Mouse (Mus musculus): ENCODE results near the gene Lgals4. TPM values are rescaled to one million over a fixed set of nuclear protein-coding genes. Genes with fewer than 3 reads are reported as not detected.
A peak's percentile ranks its signal among the peaks of the same experiment; 100 is the strongest.
"Not testable (repeated sequence)": the region's sequence is repeated elsewhere in the genome, so short reads cannot be mapped to it uniquely, and the experiment has no call there.

Gene Lgals4
- polyA plus RNA-seq, 1 experiment from 2014 or later, result 6.2 TPM

GRCm38 (mm10) chr7:28879606-28880005, 46.0 kb downstream of the Lgals4 start:
- Histone ChIP-seq H3K4me2 (no peak overlapping the region), H3K36me3 (no peaks in the 10 kb centered on the region), H3K27ac (replicated peaks) (no peak overlapping the region), H3K4me3 (no peak overlapping the region), H3K4me1 (replicated peaks) (0 out of 2 replicates have a peak, but pooled peaks cover 3% of the 10 kb centered on the region), H3K9me3 (no peaks in the 10 kb centered on the region), H3K9ac (no peak overlapping the region), H3K27me3 (no peaks in the 10 kb centered on the region)
- ATAC-seq (ENCODE audit: low read depth), result no peak
- WGBS, result 71% methylated on average over 7 of the region's 7 CpGs

DNA sequence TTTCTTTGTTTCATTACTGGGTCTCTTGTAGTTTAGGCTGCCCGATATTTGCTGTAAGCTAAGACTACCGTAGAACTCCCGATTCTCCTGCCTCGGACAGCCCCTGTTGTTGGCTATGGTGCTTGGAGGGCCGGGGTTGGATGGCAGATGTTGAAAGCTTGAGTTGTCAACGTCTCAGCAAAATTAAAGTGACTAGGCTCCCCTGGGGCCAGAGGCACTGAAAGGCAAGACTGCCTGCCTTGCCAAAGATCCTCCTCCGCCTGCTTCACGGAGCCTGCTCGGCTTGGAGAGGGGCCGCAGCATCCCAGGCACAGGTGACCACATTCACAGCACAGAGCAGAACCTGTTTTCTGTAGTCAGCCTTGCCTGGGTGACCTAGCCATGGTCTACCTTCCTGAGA, 46.9 kb downstream of the Lgals4 start:
- WGBS, result 74% methylated on average over 10 of the region's 10 CpGs
- ATAC-seq (ENCODE audit: low read depth), result no peak
- no peak overlapping the region for H3K9ac ChIP-seq
- H3K27me3 ChIP-seq, result no peaks in the 10 kb centered on the region
- no peak overlapping the region for H3K4me2 ChIP-seq
- H3K36me3 ChIP-seq, result no peaks in the 10 kb centered on the region
- H3K4me1 ChIP-seq (replicated peaks), result 0 out of 2 replicates have a peak, but pooled peaks cover 3% of the 10 kb centered on the region
- H3K9me3 ChIP-seq, result no peaks in the 10 kb centered on the region
- no peak overlapping the region for H3K27ac ChIP-seq (replicated peaks)
- no peak overlapping the region for H3K4me3 ChIP-seq

- H3K4me1 ChIP-seq (replicated peaks), result 0 out of 2 replicates have a peak, but pooled peaks cover 3% of the 10 kb centered on the region
- no peak within 1 kb of the TSS for H3K4me2 ChIP-seq
- H3K27ac ChIP-seq (replicated peaks), result no peak within 1 kb of the TSS
- H3K4me3 ChIP-seq, result no peak within 1 kb of the TSS
- no peaks in the 10 kb centered on the region for H3K27me3 ChIP-seq
- no peak within 1 kb of the TSS for H3K9ac ChIP-seq
- ATAC-seq (ENCODE audit: low read depth), result no peak
- WGBS, result 32% methylated on average over 13 of the region's 13 CpGs
- H3K9me3 ChIP-seq, result no peaks in the 10 kb centered on the region
- H3K36me3 ChIP-seq, result no peaks in the 10 kb centered on the region
These were observed 47.5 kb downstream of the Lgals4 start, which contains the start of gene Capn12 for GRCm38 (mm10) chr7:28881199-28881598. Capn12 (plus strand) TSS chr7:28881422.

- H3K27ac ChIP-seq (replicated peaks), result no peak overlapping the region
- no peaks in the 10 kb centered on the region for H3K36me3 ChIP-seq
- H3K4me2 ChIP-seq, result no peak overlapping the region
- no peaks in the 10 kb centered on the region for H3K9me3 ChIP-seq
- H3K27me3 ChIP-seq, result peaks cover 17% of the 10 kb centered on the region
- H3K4me1 ChIP-seq (replicated peaks), result 0 out of 2 replicates have a peak, but pooled peaks cover 3% of the 10 kb centered on the region
- no peak overlapping the region for H3K9ac ChIP-seq
- ATAC-seq (ENCODE audit: low read depth), result no peak
- no peak overlapping the region for H3K4me3 ChIP-seq
- WGBS, result 77% methylated on average over 11 of the region's 11 CpGs
These were observed 49.4 kb downstream of the Lgals4 start for GRCm38 (mm10) chr7:28883039-28883438.

DNA sequence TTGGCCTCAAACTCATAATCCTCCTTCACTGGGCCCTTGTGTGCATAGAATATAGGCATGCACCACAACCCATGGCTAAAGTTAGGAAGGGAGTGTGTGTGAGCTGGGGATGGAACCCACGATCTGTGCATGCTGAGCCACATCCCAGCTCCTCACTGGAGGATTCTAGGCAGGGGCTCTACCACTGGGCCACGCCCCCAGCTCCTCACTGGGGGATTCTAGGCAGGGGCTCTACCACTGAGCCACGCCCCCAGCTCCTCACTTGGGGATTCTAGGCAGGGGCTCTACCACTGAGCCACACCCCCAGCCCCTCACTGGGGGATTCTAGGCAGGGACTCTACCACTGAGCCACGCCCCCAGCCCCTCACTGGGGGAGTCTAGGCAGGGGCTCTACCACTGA, 50.0 kb downstream of the Lgals4 start:
- WGBS, result 89% methylated on average over 4 of the region's 4 CpGs
- H3K9me3 ChIP-seq; H3K36me3 ChIP-seq; ATAC-seq (ENCODE audit: low read depth); H3K27ac ChIP-seq (replicated peaks); H3K4me3 ChIP-seq; H3K4me2 ChIP-seq; H3K4me1 ChIP-seq (replicated peaks); H3K9ac ChIP-seq: not testable (repeated sequence)
- H3K27me3 ChIP-seq, result peaks cover 24% of the 10 kb centered on the region

DNA sequence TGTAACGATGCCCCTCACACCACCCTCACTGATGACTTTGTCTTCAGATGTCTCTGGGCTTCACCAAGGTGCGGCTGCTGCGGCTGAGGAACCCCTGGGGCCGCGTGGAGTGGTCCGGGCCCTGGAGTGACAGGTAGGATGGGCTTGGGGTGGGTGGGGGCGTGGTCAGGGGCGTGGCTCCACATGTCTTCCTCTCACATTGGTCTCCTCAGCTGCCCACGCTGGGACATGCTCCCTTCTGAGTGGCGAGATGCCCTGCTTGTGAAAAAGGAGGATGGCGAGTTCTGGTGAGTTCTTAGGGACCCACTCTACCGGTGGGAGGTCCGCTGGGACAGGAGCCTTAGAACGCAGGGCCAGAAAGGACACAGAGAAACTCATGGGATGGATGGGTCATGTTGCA, 52.8 kb downstream of the Lgals4 start:
- ATAC-seq (ENCODE audit: low read depth), result no peak
- no peak overlapping the region for H3K27ac ChIP-seq (replicated peaks)
- 32% methylated on average over 14 of the region's 14 CpGs for WGBS

GRCm38 (mm10) chr7:28888701-28889161, 55.1 kb downstream of the Lgals4 start:
- Histone ChIP-seq H3K27ac (replicated peaks) (no peak overlapping the region), H3K4me1 (replicated peaks) (peaks cover 9% of the 10 kb centered on the region), H3K27me3 (peaks cover 49% of the 10 kb centered on the region), H3K9ac (peak overlapping the region; percentile 60), H3K36me3 (peaks cover 31% of the 10 kb centered on the region), H3K9me3 (no peaks in the 10 kb centered on the region), H3K4me3 (peak overlapping the region; percentile 33), H3K4me2 (peak overlapping the region; percentile 55)
- 0 out of 2 replicates have a peak, but pooled peaks have one; percentile 45 for ATAC-seq (ENCODE audit: low read depth)
- WGBS, result 3% methylated on average over 27 of the region's 27 CpGs

More for the DNA sequence above, 52.8 kb downstream of the Lgals4 start:
- Histone ChIP-seq H3K9me3 (no peaks in the 10 kb centered on the region), H3K4me1 (replicated peaks) (peaks cover 10% of the 10 kb centered on the region), H3K36me3 (peaks cover 10% of the 10 kb centered on the region), H3K27me3 (peaks cover 49% of the 10 kb centered on the region), H3K4me2 (no peak overlapping the region), H3K9ac (no peak overlapping the region), H3K4me3 (no peak overlapping the region)

Other genes starting within 250 kb of the Lgals4 start
- 25.6 and 26.9 TPM in 2 replicates for gene Samd4b, start 235.7 kb upstream of the Lgals4 start, polyA plus RNA-seq (2015; fragmentation: Nextera tagmentation; extraction: Ambion mirVana)
- 20.1 and 20.2 TPM in 2 replicates for gene Pak4, start 235.7 kb upstream of the Lgals4 start, polyA plus RNA-seq (2015; fragmentation: Nextera tagmentation; extraction: Ambion mirVana)
- not detected in 2 replicates for gene Acp7, start 202.5 kb upstream of the Lgals4 start, polyA plus RNA-seq (2015; fragmentation: Nextera tagmentation; extraction: Ambion mirVana)
- 4.8 and 6.5 TPM in 2 replicates for gene Fbxo27, start 141.0 kb upstream of the Lgals4 start, polyA plus RNA-seq (2015; fragmentation: Nextera tagmentation; extraction: Ambion mirVana)
- 6.3 and 7.1 TPM in 2 replicates for gene Fbxo17, start 117.0 kb upstream of the Lgals4 start, polyA plus RNA-seq (2015; fragmentation: Nextera tagmentation; extraction: Ambion mirVana)
- 115 and 122 TPM in 2 replicates for gene Mrps12, start 92.0 kb upstream of the Lgals4 start, polyA plus RNA-seq (2015; fragmentation: Nextera tagmentation; extraction: Ambion mirVana)
- gene Sars2, start 91.9 kb upstream of the Lgals4 start, polyA plus RNA-seq (2015; fragmentation: Nextera tagmentation; extraction: Ambion mirVana), result 23.0 and 24.6 TPM in 2 replicates
- 7.3 and 8.7 TPM in 2 replicates for gene Ccer2, start 77.7 kb upstream of the Lgals4 start, polyA plus RNA-seq (2015; fragmentation: Nextera tagmentation; extraction: Ambion mirVana)
- 101 and 104 TPM in 2 replicates for gene Sirt2, start 67.1 kb upstream of the Lgals4 start, polyA plus RNA-seq (2015; fragmentation: Nextera tagmentation; extraction: Ambion mirVana)
- gene Nfkbib, start 66.3 kb upstream of the Lgals4 start, polyA plus RNA-seq (2015; fragmentation: Nextera tagmentation; extraction: Ambion mirVana), result 63.4 and 67.7 TPM in 2 replicates
- 1.7 and 2.6 TPM in 2 replicates for gene Rinl, start 44.9 kb upstream of the Lgals4 start, polyA plus RNA-seq (2015; fragmentation: Nextera tagmentation; extraction: Ambion mirVana)
- 214 and 237 TPM in 2 replicates for gene Hnrnpl, start 25.3 kb upstream of the Lgals4 start, polyA plus RNA-seq (2015; fragmentation: Nextera tagmentation; extraction: Ambion mirVana)
- gene Ech1, start 8.6 kb upstream of the Lgals4 start, polyA plus RNA-seq (2015; fragmentation: Nextera tagmentation; extraction: Ambion mirVana), result 88.7 and 98.1 TPM in 2 replicates
- gene Lgals7, start 30.0 kb downstream of the Lgals4 start, polyA plus RNA-seq (2015; fragmentation: Nextera tagmentation; extraction: Ambion mirVana), result 4.5 and 6.1 TPM in 2 replicates
- gene Capn12, start 47.6 kb downstream of the Lgals4 start, polyA plus RNA-seq (2015; fragmentation: Nextera tagmentation; extraction: Ambion mirVana), result 0.29 and 0.55 TPM in 2 replicates
- gene Actn4, start 128.5 kb downstream of the Lgals4 start, polyA plus RNA-seq (2015; fragmentation: Nextera tagmentation; extraction: Ambion mirVana), result 142 and 147 TPM in 2 replicates
- gene Eif3k, start 148.0 kb downstream of the Lgals4 start, polyA plus RNA-seq (2015; fragmentation: Nextera tagmentation; extraction: Ambion mirVana), result 352 and 359 TPM in 2 replicates
- gene Map4k1, start 148.2 kb downstream of the Lgals4 start, polyA plus RNA-seq (2015; fragmentation: Nextera tagmentation; extraction: Ambion mirVana), result 4.1 and 5.3 TPM in 2 replicates

All from neural tube, embryonic 13.5 days (tissue).